11 mouse cellular contexts compared by ENCODE assay signal in genomic region chr8:120234457-120234856, GRCm38 (mm10). TPM values are rescaled to one million over a fixed set of nuclear protein-coding genes. Genes with fewer than 3 reads are reported as not detected.
DNase-seq lines count a peak whose midpoint lies in the region; ATAC-seq lines count a peak whose summit lies in the region.
"Had no signal": no experiment of that assay in that cellular context is flagged by ENCODE, and none has a peak within 500 bp of the region (broad histone marks: within the 10 kb centered on the region; RNA-seq: fewer than 3 reads in every experiment).

No protein-coding gene starts in this region.

- peak overlapping the region; percentile 25 for H3K9ac ChIP-seq in hindbrain, embryonic 16.5 days (ENCODE audit: low read depth, low read length)

- peaks cover 73% of the 10 kb centered on the region for H3K4me1 ChIP-seq in embryonic facial prominence, embryonic 10.5 days
- H3K4me1 ChIP-seq in hindbrain, embryonic 16.5 days (ENCODE audit: control insufficient read depth, insufficient read depth, low read depth, low read length): peaks cover 51% of the 10 kb centered on the region

- 82% methylated on average over 12 of the region's 12 CpGs for WGBS in embryonic facial prominence, embryonic 10.5 days
- WGBS in hindbrain, embryonic 16.5 days: 44% methylated on average over 12 of the region's 12 CpGs

- ATAC-seq in hindbrain, embryonic 16.5 days: no peak
- ATAC-seq in megakaryocyte, adult 5-6 weeks (ENCODE audit: poor library complexity, severe bottlenecking): no peak

- peak overlapping the region; percentile 17; the same call in 1 of the 2 replicates for H3K4me2 ChIP-seq in hindbrain, embryonic 16.5 days (ENCODE audit: low read length)

- peaks cover 4% of the 10 kb centered on the region for H3K9me3 ChIP-seq in embryonic facial prominence, embryonic 10.5 days
- H3K9me3 ChIP-seq in hindbrain, embryonic 16.5 days (ENCODE audit: control insufficient read depth, low read length): no peaks in the 10 kb centered on the region

- H3K36me3 ChIP-seq in embryonic facial prominence, embryonic 10.5 days (replicated peaks): peaks cover 60% of the 10 kb centered on the region
- no peaks in the 10 kb centered on the region for H3K36me3 ChIP-seq in hindbrain, embryonic 16.5 days (ENCODE audit: control insufficient read depth, insufficient read depth, low read length)

- peaks cover 56% of the 10 kb centered on the region for H3K27me3 ChIP-seq in embryonic facial prominence, embryonic 10.5 days (replicated peaks; ENCODE audit: low read depth, poor library complexity, severe bottlenecking)
- no peaks in the 10 kb centered on the region; the same call in 1 of the 2 replicates for H3K27me3 ChIP-seq in hindbrain, embryonic 16.5 days (replicated peaks; ENCODE audit: control insufficient read depth, insufficient read depth, low read length)

- no peak overlapping the region for H3K4me3 ChIP-seq in embryonic facial prominence, embryonic 10.5 days
- H3K4me3 ChIP-seq in hindbrain, embryonic 16.5 days (ENCODE audit: low read length): no peak overlapping the region
- H3K4me3 ChIP-seq: megakaryocyte, embryonic 14.5 days had no signal

- DNase-seq in adrenal gland, postnatal 25 days: peak; percentile 45
- no peak for DNase-seq in adrenal gland, adult 2 months
- DNase-seq in layer of hippocampus, adult 11-12 months (ENCODE audit: low spot score): peak; percentile 26
- DNase-seq in layer of hippocampus, adult 18-20 months (ENCODE audit: low spot score in 2 of 2): no peak
- no peak for DNase-seq in embryonic facial prominence, embryonic 10.5 days (ENCODE audit: low spot score)
- DNase-seq in urinary bladder, postnatal 25 days (ENCODE audit: low spot score): no peak
- DNase-seq: cerebellum, adult 11-12 months had no signal

- H3K27ac ChIP-seq in embryonic facial prominence, embryonic 10.5 days (replicated peaks): 0 out of 2 replicates have a peak overlapping the region, but pooled peaks have one; percentile 19
- peak overlapping the region; percentile 23; the same call in 1 of the 2 replicates for H3K27ac ChIP-seq in hindbrain, embryonic 16.5 days (ENCODE audit: low read depth, low read length)

RNA-seq across cellular contexts. Expression of gene Gse1, which starts 6.2 kb away (rescaled TPM):
- 40.1 and 48.8 TPM in 2 replicates for total RNA-seq in adrenal gland, postnatal 25 days (2021)
- 10 to 100 TPM; 27.1 to 28.7 TPM for total RNA-seq in adrenal gland, adult 2 months (2021)
- polyA plus RNA-seq in adrenal gland, adult 2 months (2012; rRNA removed): 42.1 and 46.3 TPM in 2 replicates
- 100 to 1,000 TPM; 142 to 146 TPM for total RNA-seq in layer of hippocampus, adult 18-20 months (2021)
- polyA plus RNA-seq in embryonic facial prominence, embryonic 10.5 days (2016; fragmentation: Nextera tagmentation; extraction: Ambion mirVana): 9.9 and 10.2 TPM in 2 replicates
- 10.7 and 14.8 TPM in 2 replicates for polyA plus RNA-seq in hindbrain, embryonic 16.5 days (2015; fragmentation: Nextera tagmentation; extraction: Ambion mirVana)
- 17.1 and 18.3 TPM in 2 replicates for total RNA-seq in megakaryocyte, adult 5-6 weeks (2015)
- total RNA-seq in megakaryocyte, adult 5-6 weeks (2017): 6.1 and 11.4 TPM in 2 replicates

RNA-seq across cellular contexts. Expression of gene Fam92b, which starts 57.2 kb away (rescaled TPM):
- 1.6 TPM in 1 of 2 replicates, not detected in the other for total RNA-seq in adrenal gland, postnatal 25 days (2021)
- 1 to 10 TPM in 1 of 2 experiments, under 1 TPM in 1; 0.61 to 1.4 TPM for total RNA-seq in adrenal gland, adult 2 months (2021)
- 0.95 and 1.7 TPM in 2 replicates for polyA plus RNA-seq in adrenal gland, adult 2 months (2012; rRNA removed)
- total RNA-seq in layer of hippocampus, adult 18-20 months (2021): under 1 TPM; 0.45 to 0.58 TPM
- polyA plus RNA-seq in embryonic facial prominence, embryonic 10.5 days (2016; fragmentation: Nextera tagmentation; extraction: Ambion mirVana): 0.83 and 0.86 TPM in 2 replicates
- 1.8 and 2.6 TPM in 2 replicates for polyA plus RNA-seq in hindbrain, embryonic 16.5 days (2015; fragmentation: Nextera tagmentation; extraction: Ambion mirVana)
- total RNA-seq in megakaryocyte, adult 5-6 weeks (2015): not detected in 2 replicates
- total RNA-seq in megakaryocyte, adult 5-6 weeks (2017): not detected in 2 replicates
- total RNA-seq: gastrocnemius, postnatal 4 days had no signal

Comparison
In these comparisons a context has a peak if more than half of its experiments do, and no peak if none do; other contexts are left out.
1. DNase-seq: peak in adrenal gland, postnatal 25 days (single experiment) and layer of hippocampus, adult 11-12 months (single experiment); none in adrenal gland, adult 2 months (single experiment), layer of hippocampus, adult 18-20 months (0 of 2), embryonic facial prominence, embryonic 10.5 days (single experiment) and urinary bladder, postnatal 25 days (single experiment).